Mouse (Mus musculus) G1E-ER4 (cell line): ENCODE measurements around the gene BC028528. TPM values are rescaled to one million over a fixed set of nuclear protein-coding genes. Genes with fewer than 3 reads are reported as not detected.

Source experiments
- GATA1 ChIP-seq: IDR thresholded peaks from one replicate; pipeline ENCODE4 v1.8.0; 2012; ENCODE audit warnings: low read length, inconsistent platforms
- polyA plus RNA-seq: library from polyadenylated mRNA; stranded (reverse); fragments of >175 nt; gene quantifications from 2 replicates; pipeline ENCODE4 v1.2.3, GENCODE M21; 2012

BC028528 gene
- not detected in 2 replicates for polyA plus RNA-seq

DNA sequence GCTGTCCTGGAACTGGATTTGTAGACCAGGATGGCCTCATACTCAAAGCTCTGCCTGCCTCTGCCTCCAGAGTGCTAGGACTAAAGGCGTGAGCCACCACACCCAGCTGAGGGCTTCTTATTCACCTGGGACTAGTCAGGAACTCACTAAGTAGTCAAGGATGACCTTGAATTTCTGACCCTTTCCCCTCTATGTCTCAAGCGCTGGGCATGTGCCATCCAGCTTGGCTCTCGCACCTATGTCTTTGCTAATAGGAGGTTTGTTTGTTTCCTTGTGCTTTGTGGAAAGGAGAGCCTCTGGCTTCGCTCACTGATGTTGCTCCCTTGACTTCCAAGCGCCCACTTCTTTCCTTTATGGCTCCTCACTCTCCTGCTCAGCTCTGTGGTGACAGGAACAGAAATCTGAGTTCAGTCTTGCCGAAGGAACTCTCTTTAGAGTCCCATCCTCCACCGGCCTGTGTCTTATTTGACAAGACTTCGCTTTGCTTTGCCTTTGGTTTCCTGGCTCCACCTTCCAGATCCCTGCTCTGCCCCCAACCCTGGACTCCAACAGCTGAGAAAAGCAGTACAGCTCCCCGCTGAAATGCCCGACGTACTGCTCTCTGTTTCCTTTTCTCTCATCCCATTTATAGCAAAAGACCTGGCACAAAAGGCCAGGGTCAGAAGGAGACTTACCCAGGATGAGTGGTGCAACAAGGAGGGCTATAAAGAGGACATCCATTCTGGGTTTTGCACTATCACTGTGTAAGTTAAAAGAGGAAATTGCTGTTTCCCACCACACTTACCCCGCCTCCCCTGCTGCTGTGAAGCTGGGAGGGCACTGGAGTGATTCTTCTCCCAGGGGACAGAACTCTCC lies at the start of gene BC028528:
BC028528 (minus strand) TSS at position 795 of the 855 bp plus-strand sequence.
- no peak for TF ChIP-seq GATA1

GRCm38 (mm10) chr3:95938835-95939234 lies 47.0 kb upstream of the BC028528 start:
- no peak for TF ChIP-seq GATA1

GRCm38 (mm10) chr3:95938217-95938616 lies 46.4 kb upstream of the BC028528 start:
- no peak for TF ChIP-seq GATA1

DNA sequence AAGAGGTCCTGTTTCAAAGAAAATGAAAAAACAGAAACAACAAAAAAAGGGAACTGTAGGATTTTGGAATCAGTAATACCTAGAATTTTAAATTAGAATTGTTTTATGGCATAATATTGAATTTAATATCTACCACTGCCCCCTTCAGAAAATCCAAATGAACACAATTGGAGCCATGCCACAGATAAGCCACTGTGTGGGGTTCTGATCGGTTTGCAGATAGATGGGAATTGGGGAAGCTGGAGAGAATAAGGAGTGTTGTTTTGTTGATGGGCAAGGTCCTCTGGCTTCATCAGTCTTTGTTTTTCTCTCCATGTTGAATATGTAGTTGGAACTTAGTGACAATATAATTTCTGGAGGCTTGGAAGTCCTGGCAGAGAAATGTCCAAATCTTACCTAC lies 42.6 kb upstream of the BC028528 start:
- TF ChIP-seq GATA1 = no peak

DNA sequence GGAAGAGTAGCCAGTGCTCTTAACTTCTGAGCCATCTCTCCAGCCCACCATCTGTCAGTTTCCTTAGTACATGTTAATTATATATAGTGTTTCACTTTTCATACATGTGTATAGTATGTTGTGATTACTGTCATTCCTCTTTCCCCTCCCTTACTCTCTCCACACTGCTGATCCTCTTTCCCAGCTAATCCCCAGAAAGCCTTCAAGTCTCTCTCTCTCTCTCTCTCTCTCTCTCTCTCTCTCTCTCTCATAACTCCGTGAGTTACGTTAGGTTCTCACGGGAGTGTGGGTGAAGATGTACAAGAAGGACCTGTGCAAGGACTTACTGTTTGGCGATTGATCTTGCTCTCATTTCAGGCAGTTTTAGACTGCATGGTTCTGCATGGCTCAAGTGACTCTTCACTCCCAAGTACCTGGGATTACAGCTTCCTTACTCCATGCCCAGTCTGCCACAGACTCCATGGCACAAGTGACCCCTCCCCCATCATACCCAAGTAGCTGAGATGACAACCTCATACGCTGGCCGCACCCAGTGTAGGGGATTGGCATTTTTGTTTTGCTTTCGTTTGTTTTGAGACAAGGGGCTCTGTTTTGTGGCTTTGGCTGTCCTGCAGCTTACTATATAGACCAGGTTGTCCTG lies 41.4 kb upstream of the BC028528 start:
- TF ChIP-seq GATA1 = no peak

- TF ChIP-seq GATA1 = no peak
These were observed 40.8 kb upstream of the BC028528 start for GRCm38 (mm10) chr3:95932566-95932965.

GRCm38 (mm10) chr3:95932157-95932556 lies 40.4 kb upstream of the BC028528 start:
- TF ChIP-seq GATA1 = no peak

GRCm38 (mm10) chr3:95931471-95931870 lies 39.7 kb upstream of the BC028528 start:
- no peak for TF ChIP-seq GATA1

DNA sequence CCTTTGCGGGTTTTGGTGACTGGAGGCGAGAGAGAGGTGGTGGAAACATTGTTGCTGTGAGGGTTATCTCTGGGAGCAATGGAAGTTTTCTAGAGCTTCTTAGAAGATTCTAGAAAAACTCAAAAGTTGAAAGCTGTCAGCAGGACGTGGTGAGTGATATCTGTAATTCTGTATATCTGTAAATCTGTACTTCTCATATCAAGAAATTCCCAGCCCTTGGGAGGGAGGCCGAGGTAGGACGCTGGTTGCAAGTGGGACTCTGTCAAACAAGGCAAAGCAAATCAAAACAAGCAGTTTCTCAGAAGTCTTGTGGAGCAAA lies 38.6 kb upstream of the BC028528 start:
- no peak for TF ChIP-seq GATA1

DNA sequence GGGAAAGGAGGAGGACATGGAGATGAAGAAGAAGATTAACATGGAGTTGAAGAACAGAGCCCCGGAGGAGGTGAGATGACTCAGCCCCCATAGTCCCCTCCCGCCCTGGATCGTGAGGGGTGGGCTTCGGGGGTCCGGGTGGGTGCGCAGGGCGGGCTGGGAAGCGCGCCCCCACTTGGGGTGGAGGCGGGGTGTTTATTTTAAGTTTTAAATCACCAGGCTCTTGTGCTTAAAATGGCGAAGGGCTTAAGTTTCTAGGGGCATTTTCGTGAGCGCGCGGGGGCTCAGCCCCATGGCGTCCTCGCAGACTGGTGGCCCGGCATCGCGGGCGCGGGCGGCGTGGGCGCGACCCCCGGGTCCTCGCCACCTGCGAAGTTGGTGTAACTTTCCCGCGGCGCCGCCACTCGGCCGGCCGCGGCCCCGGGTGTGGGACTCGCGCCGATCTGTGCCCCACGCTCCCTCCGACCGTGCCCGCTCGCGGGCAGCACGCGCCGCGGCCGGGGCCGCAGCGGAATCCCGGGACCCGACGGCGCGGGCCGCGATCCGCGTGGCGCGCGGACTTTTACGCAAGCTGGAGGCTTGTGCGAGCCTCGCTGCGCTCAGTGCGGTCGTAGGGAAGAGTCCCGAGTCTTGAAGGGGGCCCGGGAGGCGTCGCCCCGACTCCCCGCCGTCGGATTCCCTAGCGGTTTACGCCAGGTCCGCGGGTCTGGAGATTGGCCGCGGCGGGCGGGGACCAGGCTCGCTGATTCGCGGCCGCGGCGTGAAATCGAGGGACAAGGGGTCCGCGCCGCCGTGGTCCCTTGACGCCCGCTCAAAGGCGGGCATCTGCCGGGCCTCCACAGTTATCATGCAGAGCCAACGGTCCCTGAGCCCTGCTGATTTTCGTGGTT lies 38.0 kb upstream of the BC028528 start:
- no peak for TF ChIP-seq GATA1

DNA sequence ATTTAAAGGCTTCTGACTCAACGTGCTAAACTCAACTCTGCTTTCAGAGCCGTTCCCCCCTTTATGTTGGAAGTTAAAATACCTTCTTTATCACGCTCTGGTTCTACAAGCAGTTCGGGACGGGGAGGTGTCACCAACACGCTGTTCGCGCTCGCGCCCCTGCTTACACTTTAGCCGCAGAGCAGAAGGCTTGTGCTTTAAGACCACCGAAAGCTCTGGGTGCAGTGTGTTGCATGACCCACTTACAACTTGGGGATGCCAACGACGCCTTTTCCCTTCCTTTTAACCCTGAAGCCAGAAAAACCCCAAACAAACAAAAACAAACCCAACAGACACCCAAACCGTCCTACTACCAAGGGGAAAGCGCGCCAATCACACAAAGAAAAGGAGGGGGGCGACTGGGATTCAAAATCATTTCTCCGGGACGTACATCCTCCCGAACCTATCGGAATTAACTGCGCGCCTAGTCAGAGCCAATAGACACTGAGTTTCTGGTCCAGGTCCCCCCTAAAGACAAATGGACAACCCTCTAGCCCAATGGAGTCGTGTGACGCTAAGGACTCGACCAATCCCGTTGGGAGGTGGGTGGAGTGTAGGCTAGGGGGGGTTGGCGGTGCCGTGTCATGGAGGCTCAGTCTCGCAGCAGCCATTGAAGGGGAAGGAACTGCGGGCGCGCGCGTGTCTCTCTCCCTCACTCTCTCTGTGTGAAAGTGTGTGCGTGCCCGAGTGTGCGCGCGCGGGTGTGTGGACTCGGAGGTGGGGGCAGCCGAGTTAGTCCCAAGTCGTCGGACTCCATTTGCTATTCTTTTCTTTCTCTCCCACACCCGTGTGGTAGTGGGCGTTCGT lies 37.1 kb upstream of the BC028528 start, which contains the start of gene Anp32e:
Anp32e (plus strand) TSS at position 589 of the 846 bp plus-strand sequence.
- no peak for TF ChIP-seq GATA1

GRCm38 (mm10) chr3:95928261-95928657 lies 36.5 kb upstream of the BC028528 start:
- no peak for TF ChIP-seq GATA1

- TF ChIP-seq GATA1 = no peak
These were observed 33.3 kb upstream of the BC028528 start for GRCm38 (mm10) chr3:95925087-95925486.

DNA sequence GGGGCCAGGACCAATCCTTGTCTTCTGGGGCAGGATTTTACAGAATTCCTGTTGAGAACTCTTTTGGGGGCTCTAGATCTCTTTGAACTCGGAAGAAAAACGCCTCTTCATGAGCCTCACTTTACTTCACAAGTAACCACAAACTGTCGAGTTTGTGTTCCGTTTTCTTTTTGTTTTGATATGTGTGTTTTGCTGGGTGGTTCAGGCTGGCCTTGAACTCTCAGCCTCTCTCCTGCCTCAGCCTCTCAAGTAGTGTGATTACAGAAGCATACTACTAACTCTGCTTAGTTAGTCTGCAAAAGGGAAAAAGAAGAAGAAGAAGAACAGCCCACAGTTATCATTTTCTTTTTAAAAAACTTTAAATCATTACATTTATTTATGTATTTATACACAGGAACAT lies 32.4 kb upstream of the BC028528 start:
- no peak for TF ChIP-seq GATA1

DNA sequence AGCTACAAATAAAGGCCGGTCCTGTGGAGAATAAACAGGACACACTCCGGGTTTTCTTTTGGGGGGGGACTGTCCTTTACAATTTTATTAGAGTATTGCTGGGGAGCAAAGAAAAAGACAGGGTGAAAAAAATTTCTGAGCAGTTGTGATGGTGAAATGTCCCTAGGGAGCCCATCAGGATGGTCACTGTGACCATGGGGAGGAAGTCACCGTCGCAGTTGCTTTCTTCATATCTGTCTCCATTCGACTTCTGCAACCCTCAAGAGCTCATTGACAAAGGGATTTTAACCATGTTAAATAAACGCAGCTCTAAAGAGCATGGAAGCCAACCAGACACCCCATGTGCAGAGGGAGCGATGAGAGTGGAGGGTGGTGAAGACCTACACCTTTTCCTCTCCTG lies 25.0 kb upstream of the BC028528 start:
- TF ChIP-seq GATA1 = no peak
